Mouse (Mus musculus) spleen, adult 2 months (tissue): ENCODE measurements around the gene Nek11.

Experiments
- CTCF ChIP-seq: fragments of 200-500 bp; IDR thresholded peaks from 2 replicates; pipeline ENCODE4 v1.5.1; 2011; ENCODE audit warnings: mild to moderate bottlenecking, inconsistent platforms; ENCODE audit not compliant: insufficient read depth, insufficient read length, insufficient replicate concordance; ENCODE audit errors: extremely low read depth
- POLR2A ChIP-seq: fragments of 200-500 bp; IDR thresholded peaks from 2 replicates; pipeline ENCODE4 v1.6.1; 2011; ENCODE audit warnings: low read depth, low read length, inconsistent platforms

DNA sequence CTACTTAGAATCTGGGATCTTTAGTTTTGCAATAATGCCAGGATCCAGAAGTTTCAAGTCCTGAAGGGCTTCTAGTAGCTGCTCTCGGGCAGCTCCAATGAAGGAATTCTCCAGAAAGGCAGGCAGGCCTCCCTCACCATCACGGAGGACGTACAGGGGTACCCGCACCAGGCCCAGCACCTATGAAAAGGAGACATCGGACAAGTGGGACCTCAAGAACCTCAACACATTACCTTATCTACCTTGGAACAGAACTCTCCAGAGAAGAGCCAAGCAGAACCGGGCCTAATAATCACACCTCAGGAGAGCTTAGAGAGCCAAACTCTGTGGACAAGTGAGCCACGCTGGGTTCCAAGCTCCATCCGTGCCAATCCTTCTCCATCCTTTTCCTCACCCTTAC is 265.0 kb downstream of the Nek11 start:
- TF ChIP-seq POLR2A (no peak), CTCF (no peak)
